Mouse (Mus musculus) bone marrow macrophage, adult 2 months (primary cell): ENCODE data around the gene Bcap29.

ENCODE experiments used
- CTCF ChIP-seq: IDR thresholded peaks from 2 replicates; pipeline ENCODE4 v1.5.1; 2012; ENCODE audit warnings: low read depth, mild to moderate bottlenecking, low read length, moderate library complexity
- POLR2A ChIP-seq: IDR thresholded peaks from 2 replicates; pipeline ENCODE4 v1.6.1; 2012; ENCODE audit warnings: mild to moderate bottlenecking, low read depth, low read length, borderline replicate concordance

GRCm38 (mm10) chr12:31620106-31620505 lies 14.4 kb downstream of the Bcap29 start:
- TF ChIP-seq CTCF (no peak), POLR2A (no peak)
